Mouse (Mus musculus) neural tube, embryonic 14.5 days (tissue): ENCODE data around the gene Ccdc6. TPM values are rescaled to one million over a fixed set of nuclear protein-coding genes. Genes with fewer than 3 reads are reported as not detected.

ENCODE experiments used
- ATAC-seq: fragments of 200-750 bp; cut with Nextera tagmentation; 2 replicates; pipeline ENCODE4 v1.8.0; 2017; ENCODE audit warnings: low read depth, mild to moderate bottlenecking, moderate TSS enrichment, moderate library complexity
- H3K27ac ChIP-seq: fragments of 300-500 bp; sonication (generic); 2 replicates; pipeline ENCODE4 v1.5.1; 2014; ENCODE audit warnings: low read depth, mild to moderate bottlenecking, control low read depth, low read length, moderate library complexity, mixed read lengths
- H3K27me3 ChIP-seq: fragments of 300-500 bp; sonication (generic); 2 replicates; pipeline ENCODE4 v1.6.1; 2014; ENCODE audit warnings: low read length; ENCODE audit not compliant: control insufficient read depth, insufficient read depth
- H3K36me3 ChIP-seq: fragments of 300-500 bp; sonication (generic); 2 replicates; pipeline ENCODE4 v1.6.1; 2014; ENCODE audit warnings: low read length, mixed read lengths; ENCODE audit not compliant: control insufficient read depth, insufficient read depth
- H3K4me1 ChIP-seq: fragments of 300-500 bp; sonication (generic); 2 replicates; pipeline ENCODE4 v1.6.1; 2014; ENCODE audit warnings: low read length; ENCODE audit not compliant: control insufficient read depth, insufficient read depth
- H3K4me2 ChIP-seq: fragments of 300-500 bp; sonication (generic); 2 replicates; pipeline ENCODE4 v1.6.1; 2014; ENCODE audit warnings: mild to moderate bottlenecking, low read depth, low read length, control low read depth
- H3K4me3 ChIP-seq: fragments of 300-500 bp; sonication (generic); 2 replicates; pipeline ENCODE4 v1.5.1; 2014; ENCODE audit warnings: low read depth, low read length, control low read depth, mixed read lengths
- H3K9ac ChIP-seq: fragments of 300-500 bp; sonication (generic); replicated peaks from 2 replicates; pipeline ENCODE4 v1.6.1; 2014; ENCODE audit warnings: low read depth, mild to moderate bottlenecking, control low read depth, low read length, mixed read lengths
- H3K9me3 ChIP-seq: fragments of 300-500 bp; sonication (generic); 2 replicates; pipeline ENCODE4 v1.6.1; 2016; ENCODE audit warnings: low read length; ENCODE audit not compliant: control insufficient read depth
- WGBS: fragments of 180-500 bp; shearing (Covaris S2); extraction: QIAGEN DNeasy Blood & Tissue Kit; methylation state at CpG from one replicate; pipeline ENCODE4 v1.1.7; 2014; 5-methylcytosine and 5-hydroxymethylcytosine counted together
- polyA plus RNA-seq: library from polyadenylated mRNA; unstranded; fragments of >200 nt; fragmentation: Nextera tagmentation; extraction: Ambion mirVana; gene quantifications from 2 replicates; pipeline ENCODE4 v1.2.1, GENCODE M21; 2014

Ccdc6 gene
- polyA plus RNA-seq, result 31.4 and 43.6 TPM in 2 replicates

DNA sequence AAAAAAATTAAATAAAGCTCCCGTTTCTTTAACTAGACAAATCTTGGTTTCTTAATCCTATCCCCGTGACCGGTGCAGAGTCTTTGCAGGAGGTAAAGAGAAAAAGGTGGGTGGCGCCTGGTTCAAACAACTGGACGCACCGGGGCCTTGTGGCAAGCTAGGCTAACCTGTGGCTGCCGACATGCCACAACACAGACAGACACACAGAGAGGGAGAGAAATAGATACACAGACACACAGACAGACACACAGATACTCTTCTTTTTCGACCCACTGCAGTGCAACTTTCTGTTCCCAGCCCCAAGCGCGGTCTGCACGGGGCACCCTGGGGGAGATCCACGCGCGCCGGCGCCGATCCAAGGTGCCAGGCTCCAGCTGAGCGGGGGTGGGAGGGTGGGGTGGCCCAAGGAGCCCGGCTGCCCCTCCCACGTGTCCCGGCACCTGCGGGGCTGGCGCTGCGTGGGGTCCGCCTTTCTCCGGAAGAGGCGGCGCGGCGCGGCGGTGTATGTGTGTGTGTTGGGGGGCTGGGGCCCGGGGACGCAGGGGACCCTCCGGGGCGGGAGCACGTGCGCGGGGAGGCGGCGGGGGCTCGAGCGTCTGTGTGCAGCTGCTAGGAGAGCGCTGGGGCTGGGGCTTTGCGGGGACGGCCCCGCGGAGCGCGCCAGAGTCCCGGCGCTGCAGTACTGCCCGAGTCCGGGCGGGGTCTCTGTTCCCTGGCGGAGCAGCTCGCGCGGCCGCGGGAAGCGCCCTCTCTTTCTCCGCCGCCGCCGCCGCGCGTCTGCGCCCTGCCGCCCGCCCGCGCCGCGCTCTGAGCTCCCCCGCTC, at the start of gene Ccdc6:
Ccdc6 (plus strand) TSS at position 756 of the 823 bp plus-strand sequence.
- H3K36me3 ChIP-seq, result no peaks in the 10 kb centered on the region
- peak within 1 kb of the TSS; percentile 92 for H3K9ac ChIP-seq
- H3K4me1 ChIP-seq, result peaks cover 15% of the 10 kb centered on the region
- H3K27me3 ChIP-seq, result no peaks in the 10 kb centered on the region
- under 1% methylated on average over 46 of the region's 77 CpGs for WGBS
- H3K27ac ChIP-seq, result peak within 1 kb of the TSS; percentile 80
- H3K4me2 ChIP-seq, result peak within 1 kb of the TSS; percentile 84
- H3K4me3 ChIP-seq, result peak within 1 kb of the TSS; percentile 88
- peak; percentile 88 for ATAC-seq
- no peaks in the 10 kb centered on the region for H3K9me3 ChIP-seq

DNA sequence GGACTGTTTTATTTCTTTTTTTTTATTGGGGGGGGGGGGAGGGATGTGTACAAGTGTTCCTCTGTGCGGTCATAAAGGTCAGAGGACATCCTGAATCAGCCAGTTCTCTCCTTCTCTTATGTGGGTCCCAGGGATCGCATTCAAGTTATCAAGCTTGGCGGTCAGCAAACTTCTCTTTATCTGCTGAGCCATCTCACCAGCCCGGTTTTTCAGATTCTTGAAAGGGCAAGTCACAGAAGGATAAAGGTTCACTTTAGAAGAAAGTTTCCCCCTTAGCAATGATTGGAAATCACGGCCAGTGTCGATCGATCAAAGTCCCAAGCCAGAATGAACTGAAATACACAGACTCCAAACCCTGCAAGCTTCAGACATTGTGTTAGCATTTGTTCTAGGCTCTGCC, 47.1 kb upstream of the Ccdc6 start:
- Histone ChIP-seq H3K27me3 (no peaks in the 10 kb centered on the region), H3K4me3 (no peak overlapping the region), H3K9me3 (no peaks in the 10 kb centered on the region), H3K36me3 (no peaks in the 10 kb centered on the region), H3K4me1 (no peaks in the 10 kb centered on the region), H3K27ac (no peak overlapping the region), H3K9ac (no peak overlapping the region), H3K4me2 (no peak overlapping the region)
- ATAC-seq, result no peak
- 88% methylated on average over 7 of the region's 7 CpGs for WGBS

DNA sequence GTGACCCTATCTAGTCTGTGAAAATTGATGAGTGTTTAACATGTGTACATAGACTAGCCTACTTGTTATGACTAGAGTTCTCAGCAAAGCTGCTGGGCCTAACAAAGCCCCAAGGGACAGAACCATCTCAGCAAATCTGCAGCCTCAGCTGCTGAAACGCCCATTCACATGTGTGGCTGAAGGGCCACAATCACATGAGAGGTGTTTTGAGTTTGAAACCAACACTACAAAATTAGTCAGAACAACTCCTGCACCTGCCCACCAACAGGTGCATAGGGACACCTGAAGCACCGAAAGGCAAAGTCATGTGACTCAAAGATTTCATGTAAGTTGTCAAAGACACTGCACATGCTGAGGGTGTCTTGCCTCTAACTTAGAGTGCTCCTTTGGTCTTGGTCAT, 41.6 kb upstream of the Ccdc6 start:
- no peaks in the 10 kb centered on the region for H3K27me3 ChIP-seq
- no peak overlapping the region for H3K4me3 ChIP-seq
- ATAC-seq, result no peak
- H3K9ac ChIP-seq, result no peak overlapping the region
- H3K27ac ChIP-seq, result no peak overlapping the region
- no peaks in the 10 kb centered on the region for H3K9me3 ChIP-seq
- H3K4me2 ChIP-seq, result no peak overlapping the region
- 84% methylated on average over 2 of the region's 2 CpGs for WGBS
- no peaks in the 10 kb centered on the region for H3K4me1 ChIP-seq
- no peaks in the 10 kb centered on the region for H3K36me3 ChIP-seq

DNA sequence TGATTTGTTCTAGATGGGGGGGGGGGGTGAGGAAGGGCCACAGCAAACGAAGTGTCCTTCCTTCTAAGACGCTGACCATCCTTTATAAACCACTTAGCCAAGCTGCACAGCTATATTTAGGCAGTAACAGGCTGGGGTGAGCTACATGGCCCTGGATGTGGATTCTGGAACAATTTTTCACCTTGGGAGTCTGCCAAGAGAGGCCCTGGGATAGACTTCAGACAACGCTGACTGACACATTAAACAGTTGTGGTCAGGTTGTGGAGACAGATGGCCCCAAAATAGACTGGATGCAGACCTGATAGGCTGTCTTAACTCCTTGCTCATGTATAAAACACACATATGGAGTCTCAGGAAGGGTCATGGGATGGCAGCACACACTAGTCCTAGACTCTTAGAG, 39.9 kb upstream of the Ccdc6 start:
- H3K4me3 ChIP-seq, result no peak overlapping the region
- WGBS, result 80% methylated on average over 3 of the region's 3 CpGs
- H3K4me1 ChIP-seq, result no peaks in the 10 kb centered on the region
- H3K4me2 ChIP-seq, result no peak overlapping the region
- no peaks in the 10 kb centered on the region for H3K36me3 ChIP-seq
- no peaks in the 10 kb centered on the region for H3K9me3 ChIP-seq
- no peak overlapping the region for H3K27ac ChIP-seq
- no peak for ATAC-seq
- H3K9ac ChIP-seq, result no peak overlapping the region
- no peaks in the 10 kb centered on the region for H3K27me3 ChIP-seq

DNA sequence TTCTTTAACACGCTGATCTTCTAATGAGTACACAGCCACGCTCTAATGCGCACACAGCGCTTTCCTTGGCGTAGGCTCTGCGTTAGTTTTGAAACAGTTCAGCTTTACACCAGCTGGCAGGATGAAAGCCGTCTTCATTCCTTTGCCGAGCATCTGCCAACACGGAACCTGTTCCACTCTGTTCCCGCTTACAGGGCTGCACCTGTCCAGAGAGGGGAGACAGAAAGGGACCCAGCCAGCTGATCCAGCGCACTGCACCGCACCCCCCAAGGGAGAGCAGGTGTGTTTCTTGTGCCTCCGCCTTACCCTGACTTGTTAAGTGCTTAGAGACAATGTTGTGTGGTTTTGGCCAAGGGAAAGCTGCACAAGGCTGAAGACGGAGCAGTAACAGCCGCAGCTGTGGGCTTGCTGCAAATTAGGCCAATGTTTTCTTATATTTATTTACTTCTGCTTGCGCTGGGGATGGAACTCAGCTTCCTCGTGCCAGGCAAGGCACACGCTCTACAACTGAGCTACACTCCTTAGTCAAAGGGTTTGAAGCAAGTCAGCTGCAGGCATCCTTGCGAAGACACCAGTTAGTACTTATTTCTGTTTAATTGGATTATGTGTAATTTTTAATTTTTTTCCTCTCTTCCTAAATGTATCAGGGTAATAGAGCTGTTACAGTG, 36.8 kb upstream of the Ccdc6 start:
- Histone ChIP-seq H3K36me3 (no peaks in the 10 kb centered on the region), H3K9ac (no peak overlapping the region), H3K9me3 (no peaks in the 10 kb centered on the region), H3K27ac (no peak overlapping the region), H3K27me3 (no peaks in the 10 kb centered on the region), H3K4me1 (no peaks in the 10 kb centered on the region), H3K4me2 (no peak overlapping the region), H3K4me3 (no peak overlapping the region)
- no peak for ATAC-seq
- WGBS, result 67% methylated on average over 19 of the region's 19 CpGs

DNA sequence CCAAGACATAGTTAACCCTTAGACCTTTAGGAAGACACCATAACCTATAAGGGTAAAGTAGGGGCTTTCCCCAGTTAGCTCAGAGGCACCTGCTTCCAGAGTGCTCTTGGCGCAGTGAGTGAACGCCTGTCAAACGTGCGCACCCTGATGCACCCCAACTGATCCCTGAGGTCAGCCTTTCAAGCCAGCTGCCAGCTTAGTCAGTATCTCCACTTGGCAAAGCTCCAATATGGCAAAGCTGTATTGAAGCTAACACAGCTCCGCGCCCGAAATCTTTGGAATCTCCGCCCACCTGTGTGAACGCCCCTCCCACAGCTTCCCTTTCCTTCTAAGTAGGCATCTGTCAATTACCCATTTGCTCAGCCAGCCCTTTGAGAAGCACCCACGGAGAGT, 36.2 kb upstream of the Ccdc6 start:
- WGBS, result 52% methylated on average over 10 of the region's 10 CpGs

DNA sequence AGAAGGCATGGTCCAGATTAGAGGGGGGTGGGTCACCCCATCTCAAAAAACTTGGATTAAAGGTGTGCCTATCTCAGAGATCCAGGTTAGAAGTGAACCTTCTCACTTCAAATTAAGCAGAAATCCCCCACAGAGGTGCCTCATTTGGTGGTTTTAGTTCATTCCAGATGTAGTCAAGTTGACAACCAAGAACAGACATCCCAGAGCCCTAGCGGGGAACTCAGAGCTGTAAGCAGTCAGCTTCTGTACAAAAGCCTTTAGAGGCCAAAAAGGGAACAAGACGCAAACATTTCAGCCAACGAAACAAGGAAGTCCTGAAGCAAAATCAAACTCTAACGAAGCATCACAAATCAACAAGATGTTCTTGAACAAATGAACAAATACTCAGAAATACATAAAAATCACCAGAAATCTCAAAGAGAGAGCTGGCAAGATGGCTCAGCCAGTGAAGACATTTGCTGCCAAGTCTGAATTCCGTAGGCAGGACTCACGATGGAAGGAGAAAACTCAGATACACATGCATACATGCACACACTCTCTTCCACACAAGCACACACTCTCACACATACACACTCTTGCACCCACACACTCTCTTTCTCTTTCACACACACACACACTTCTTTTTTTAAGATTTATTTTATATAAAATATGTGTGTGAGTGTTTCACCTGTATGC, 32.9 kb upstream of the Ccdc6 start:
- no peaks in the 10 kb centered on the region for H3K9me3 ChIP-seq
- H3K4me2 ChIP-seq, result no peak overlapping the region
- no peak overlapping the region for H3K9ac ChIP-seq
- no peak overlapping the region for H3K4me3 ChIP-seq
- H3K27me3 ChIP-seq, result no peaks in the 10 kb centered on the region
- no peaks in the 10 kb centered on the region for H3K36me3 ChIP-seq
- H3K27ac ChIP-seq, result no peak overlapping the region
- ATAC-seq, result no peak
- 92% methylated on average over 6 of the region's 6 CpGs for WGBS
- H3K4me1 ChIP-seq, result 0 out of 2 replicates have a peak, but pooled peaks cover 2% of the 10 kb centered on the region

More for the DNA sequence above, 36.2 kb upstream of the Ccdc6 start:
- H3K4me2 ChIP-seq, result no peak overlapping the region
- no peak for ATAC-seq
- no peaks in the 10 kb centered on the region for H3K4me1 ChIP-seq
- no peak overlapping the region for H3K27ac ChIP-seq
- H3K9me3 ChIP-seq, result no peaks in the 10 kb centered on the region
- H3K4me3 ChIP-seq, result no peak overlapping the region
- no peaks in the 10 kb centered on the region for H3K27me3 ChIP-seq
- H3K36me3 ChIP-seq, result no peaks in the 10 kb centered on the region
- H3K9ac ChIP-seq, result no peak overlapping the region

DNA sequence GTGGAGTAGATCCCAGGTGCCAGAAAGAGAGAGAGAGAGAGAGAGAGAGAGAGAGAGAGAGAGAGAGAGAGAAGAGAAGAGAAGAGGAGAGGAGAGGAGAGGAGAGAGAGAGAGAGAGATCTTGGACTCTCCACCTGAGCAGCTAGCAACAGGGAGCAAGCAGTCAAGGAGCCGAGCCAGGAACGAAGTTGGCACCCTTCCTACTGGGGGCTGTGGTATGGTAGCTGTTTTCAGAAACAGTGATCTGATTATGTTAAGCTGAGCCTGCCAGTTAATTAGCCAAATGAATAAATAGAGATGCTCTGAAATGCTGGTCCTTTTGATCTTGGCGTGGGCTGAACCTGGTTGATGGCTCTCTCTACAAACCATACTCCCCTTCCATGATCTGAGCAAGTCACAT, 31.7 kb upstream of the Ccdc6 start:
- 0 out of 2 replicates have a peak, but pooled peaks cover 2% of the 10 kb centered on the region for H3K4me1 ChIP-seq
- no peak overlapping the region for H3K4me2 ChIP-seq
- no peak for ATAC-seq
- 76% methylated on average over 3 of the region's 3 CpGs for WGBS
- H3K27ac ChIP-seq, result no peak overlapping the region
- H3K4me3 ChIP-seq, result no peak overlapping the region
- no peak overlapping the region for H3K9ac ChIP-seq
- H3K27me3 ChIP-seq, result no peaks in the 10 kb centered on the region
- no peaks in the 10 kb centered on the region for H3K36me3 ChIP-seq
- H3K9me3 ChIP-seq, result no peaks in the 10 kb centered on the region
